Comparison of ENCODE assay signal across 15 mouse cellular contexts in genomic region chr7:126466707-126467106, GRCm38 (mm10). TPM values are rescaled to one million over a fixed set of nuclear protein-coding genes. Genes with fewer than 3 reads are reported as not detected.
DNase-seq lines count a peak whose midpoint lies in the region; ATAC-seq and TF ChIP-seq lines count a peak whose summit lies in the region.
"Had no signal": no experiment of that assay in that cellular context is flagged by ENCODE, and none has a peak within 500 bp of the region (broad histone marks: within the 10 kb centered on the region; RNA-seq: fewer than 3 reads in every experiment).

No protein-coding gene starts in this region.

- peaks cover 23% of the 10 kb centered on the region for H3K4me1 ChIP-seq in heart, postnatal 0 days (ENCODE audit: control insufficient read depth, insufficient read depth)
- peaks cover 25% of the 10 kb centered on the region for H3K4me1 ChIP-seq in limb, embryonic 15.5 days
- H3K4me1 ChIP-seq: forebrain, embryonic 12.5 days had no signal

- H3K27me3 ChIP-seq in heart, postnatal 0 days (ENCODE audit: control insufficient read depth, insufficient read depth, low read length): no peaks in the 10 kb centered on the region
- no peaks in the 10 kb centered on the region for H3K27me3 ChIP-seq in limb, embryonic 15.5 days
- H3K27me3 ChIP-seq: forebrain, embryonic 12.5 days; intestine, embryonic 15.5 days; liver, embryonic 15.5 days; stomach, embryonic 15.5 days had no signal

- no peak overlapping the region for H3K4me3 ChIP-seq in heart, postnatal 0 days (ENCODE audit: low read depth, low read length)
- no peak overlapping the region for H3K4me3 ChIP-seq in limb, embryonic 15.5 days
- H3K4me3 ChIP-seq: forebrain, embryonic 12.5 days; intestine, embryonic 15.5 days; layer of hippocampus, adult 2 months; liver, embryonic 15.5 days; stomach, embryonic 15.5 days had no signal

- DNase-seq in gastrocnemius, postnatal 25 days: peak; percentile 16
- no peak for DNase-seq in gastrocnemius, postnatal 4 days (ENCODE audit: low spot score in 2 of 2)
- DNase-seq in heart, postnatal 0 days (ENCODE audit: low spot score): no peak
- no peak for DNase-seq in heart, adult 8-10 months (ENCODE audit: low spot score)
- DNase-seq in adrenal gland, postnatal 25 days: peak; percentile 45
- DNase-seq in cerebellum, postnatal 36 days: no peak
- DNase-seq: cerebellum, adult 9-10 months had no signal

- H3K36me3 ChIP-seq in heart, postnatal 0 days (replicated peaks; ENCODE audit: control insufficient read depth, insufficient read depth, low read length): peaks cover 47% of the 10 kb centered on the region
- peaks cover 55% of the 10 kb centered on the region for H3K36me3 ChIP-seq in limb, embryonic 15.5 days

- H3K9ac ChIP-seq in heart, postnatal 0 days (replicated peaks; ENCODE audit: low read depth, low read length): no peak overlapping the region
- no peak overlapping the region for H3K9ac ChIP-seq in limb, embryonic 15.5 days
- H3K9ac ChIP-seq: forebrain, embryonic 12.5 days; hindbrain, embryonic 14.5 days; intestine, embryonic 15.5 days; liver, embryonic 15.5 days; stomach, embryonic 15.5 days had no signal

- TF ChIP-seq EP300 in heart, postnatal 0 days (IDR thresholded peaks at IDR 0.05; ENCODE audit: low read depth): no peak

- no peak overlapping the region for H3K4me2 ChIP-seq in heart, postnatal 0 days (ENCODE audit: low read depth, low read length)
- no peak overlapping the region for H3K4me2 ChIP-seq in limb, embryonic 15.5 days
- H3K4me2 ChIP-seq: forebrain, embryonic 12.5 days; hindbrain, embryonic 14.5 days; intestine, embryonic 15.5 days; liver, embryonic 15.5 days; stomach, embryonic 15.5 days had no signal

- peak overlapping the region; percentile 81 for H3K27ac ChIP-seq in heart, postnatal 0 days (ENCODE audit: low read depth)
- H3K27ac ChIP-seq in limb, embryonic 15.5 days: peak overlapping the region; percentile 58; the same call in 1 of the 2 replicates
- H3K27ac ChIP-seq: forebrain, embryonic 12.5 days; hindbrain, embryonic 14.5 days; intestine, embryonic 15.5 days; layer of hippocampus, adult 2 months; liver, embryonic 15.5 days; stomach, embryonic 15.5 days had no signal

- 85% methylated on average over 5 of the region's 5 CpGs for WGBS in heart, postnatal 0 days
- 83% methylated on average over 5 of the region's 5 CpGs for WGBS in limb, embryonic 15.5 days

- H3K9me3 ChIP-seq in heart, postnatal 0 days (replicated peaks; ENCODE audit: control insufficient read depth, low read length): no peaks in the 10 kb centered on the region
- H3K9me3 ChIP-seq in limb, embryonic 15.5 days: no peaks in the 10 kb centered on the region
- H3K9me3 ChIP-seq: forebrain, embryonic 12.5 days; intestine, embryonic 15.5 days; liver, embryonic 15.5 days; stomach, embryonic 15.5 days had no signal

- no peak for ATAC-seq in heart, postnatal 0 days (ENCODE audit: insufficient read depth, low read depth)
- no peak for ATAC-seq in limb, embryonic 15.5 days (ENCODE audit: insufficient number of reproducible peaks, low FRiP score, low TSS enrichment, low read depth)
- ATAC-seq: intestine, embryonic 15.5 days had no signal

- TF ChIP-seq CTCF in heart, postnatal 0 days (IDR thresholded peaks at IDR 0.05; ENCODE audit: low read depth): no peak

RNA-seq across cellular contexts. Expression of gene Atp2a1, which starts 3.8 kb away (rescaled TPM):
- over 10,000 TPM; 22,501 to 25,220 TPM for total RNA-seq in gastrocnemius, postnatal 25 days (2021)
- total RNA-seq in gastrocnemius, postnatal 4 days (2021): 1,000 to 10,000 TPM; 6,232 to 6,720 TPM
- total RNA-seq in heart, postnatal 0 days (2014; rRNA removed; ENCODE audit: low replicate concordance): 0.92 and 3.8 TPM in 2 replicates
- 0.40 and 0.92 TPM in 2 replicates for polyA plus RNA-seq in heart, postnatal 0 days (2015; fragmentation: Nextera tagmentation; extraction: Ambion mirVana)
- 10 to 100 TPM in 1 of 4 experiments, 1 to 10 TPM in 3; 6.8 to 12.2 (median 8.8) TPM for total RNA-seq in heart, adult 8-10 months (2022)
- total RNA-seq in adrenal gland, postnatal 25 days (2021): not detected in 2 replicates
- 82.8 and 290 TPM in 2 replicates for polyA plus RNA-seq in limb, embryonic 15.5 days (2015; fragmentation: Nextera tagmentation; extraction: Ambion mirVana)
- total RNA-seq: granulocyte monocyte progenitor cell, adult 5-6 weeks had no signal

RNA-seq across cellular contexts. Expression of gene Sh2b1, which starts 8.5 kb away (rescaled TPM):
- 10 to 100 TPM; 41.5 to 43.9 TPM for total RNA-seq in gastrocnemius, postnatal 25 days (2021)
- total RNA-seq in gastrocnemius, postnatal 4 days (2021): 10 to 100 TPM; 52.7 to 57.0 TPM
- 22.6 and 30.3 TPM in 2 replicates for total RNA-seq in heart, postnatal 0 days (2014; rRNA removed; ENCODE audit: low replicate concordance)
- polyA plus RNA-seq in heart, postnatal 0 days (2015; fragmentation: Nextera tagmentation; extraction: Ambion mirVana): 34.4 and 34.5 TPM in 2 replicates
- 10 to 100 TPM; 38.6 to 46.6 (median 44.3) TPM for total RNA-seq in heart, adult 8-10 months (2022)
- total RNA-seq in adrenal gland, postnatal 25 days (2021): 60.4 and 63.6 TPM in 2 replicates
- 51.9 and 53.7 TPM in 2 replicates for polyA plus RNA-seq in limb, embryonic 15.5 days (2015; fragmentation: Nextera tagmentation; extraction: Ambion mirVana)

RNA-seq across cellular contexts. Expression of gene Tufm, which starts 20.5 kb away (rescaled TPM):
- total RNA-seq in gastrocnemius, postnatal 25 days (2021): 100 to 1,000 TPM; 131 to 139 TPM
- total RNA-seq in gastrocnemius, postnatal 4 days (2021): 100 to 1,000 TPM in 1 of 2 experiments, 10 to 100 TPM in 1; 97.3 to 127 TPM
- 151 and 153 TPM in 2 replicates for total RNA-seq in heart, postnatal 0 days (2014; rRNA removed; ENCODE audit: low replicate concordance)
- 199 and 205 TPM in 2 replicates for polyA plus RNA-seq in heart, postnatal 0 days (2015; fragmentation: Nextera tagmentation; extraction: Ambion mirVana)
- 100 to 1,000 TPM; 288 to 326 (median 304) TPM for total RNA-seq in heart, adult 8-10 months (2022)
- total RNA-seq in adrenal gland, postnatal 25 days (2021): 180 and 191 TPM in 2 replicates
- 120 and 130 TPM in 2 replicates for polyA plus RNA-seq in limb, embryonic 15.5 days (2015; fragmentation: Nextera tagmentation; extraction: Ambion mirVana)

RNA-seq across cellular contexts. Expression of gene Atxn2l, which starts 36.5 kb away (rescaled TPM):
- 10 to 100 TPM; 26.0 to 26.4 TPM for total RNA-seq in gastrocnemius, postnatal 25 days (2021)
- total RNA-seq in gastrocnemius, postnatal 4 days (2021): 10 to 100 TPM; 57.0 to 70.7 TPM
- 21.8 and 35.6 TPM in 2 replicates for total RNA-seq in heart, postnatal 0 days (2014; rRNA removed; ENCODE audit: low replicate concordance)
- polyA plus RNA-seq in heart, postnatal 0 days (2015; fragmentation: Nextera tagmentation; extraction: Ambion mirVana): 13.4 and 14.1 TPM in 2 replicates
- total RNA-seq in heart, adult 8-10 months (2022): 10 to 100 TPM; 30.7 to 39.3 (median 35.2) TPM
- 123 and 138 TPM in 2 replicates for total RNA-seq in adrenal gland, postnatal 25 days (2021)
- 41.9 and 47.0 TPM in 2 replicates for polyA plus RNA-seq in limb, embryonic 15.5 days (2015; fragmentation: Nextera tagmentation; extraction: Ambion mirVana)

RNA-seq across cellular contexts. Expression of gene Rabep2, which starts 38.1 kb away (rescaled TPM):
- total RNA-seq in gastrocnemius, postnatal 25 days (2021): 10 to 100 TPM; 11.2 to 14.6 TPM
- 10 to 100 TPM; 14.0 to 16.2 TPM for total RNA-seq in gastrocnemius, postnatal 4 days (2021)
- 20.2 and 24.8 TPM in 2 replicates for total RNA-seq in heart, postnatal 0 days (2014; rRNA removed; ENCODE audit: low replicate concordance)
- polyA plus RNA-seq in heart, postnatal 0 days (2015; fragmentation: Nextera tagmentation; extraction: Ambion mirVana): 15.0 and 16.4 TPM in 2 replicates
- total RNA-seq in heart, adult 8-10 months (2022): 1 to 10 TPM; 5.9 to 9.9 (median 6.0) TPM
- total RNA-seq in adrenal gland, postnatal 25 days (2021): 58.2 and 82.6 TPM in 2 replicates
- 39.3 and 39.4 TPM in 2 replicates for polyA plus RNA-seq in limb, embryonic 15.5 days (2015; fragmentation: Nextera tagmentation; extraction: Ambion mirVana)

Comparison
In these comparisons a context has a peak if more than half of its experiments do, and no peak if none do; other contexts are left out.
1. DNase-seq: peak in gastrocnemius, postnatal 25 days (single experiment) and adrenal gland, postnatal 25 days (single experiment); none in gastrocnemius, postnatal 4 days (0 of 2), heart, postnatal 0 days (single experiment), heart, adult 8-10 months (single experiment) and cerebellum, postnatal 36 days (0 of 2).
2. RNA of gene Atp2a1, which starts 3.8 kb away (total RNA-seq): 22,501 to 25,220 TPM in gastrocnemius, postnatal 25 days and 6,232 to 6,720 TPM in gastrocnemius, postnatal 4 days; 6.8 to 12.2 TPM in heart, adult 8-10 months, 0.92 to 3.8 TPM in heart, postnatal 0 days and not detected in adrenal gland, postnatal 25 days; every median in the first group is over 100 times any median in the second.